Mouse (Mus musculus): ENCODE measurements at regions not wholly inside any gene's neighbourhood (a gene's known extent, or its start where the extent isn't known, plus 50 kb on each side); places are given as distances from the start of the nearest gene placed in this dataset.
A peak's percentile ranks its signal among the peaks of the same experiment; 100 is the strongest.

GRCm38 (mm10) chr5:108903134-108903923 is 50.9 kb upstream of the Vmn2r9 start:
- peak; percentile 91 for ATAC-seq
